Mouse (Mus musculus) heart, postnatal 36 days (tissue): Measurements from ENCODE around the gene Sgms1. TPM values are rescaled to one million over a fixed set of nuclear protein-coding genes. Genes with fewer than 3 reads are reported as not detected.
"Not testable (repeated sequence)": the region's sequence is repeated elsewhere in the genome, so short reads cannot be mapped to it uniquely, and the experiment has no call there.

Source experiments
- DNase-seq, 2 experiments: peaks; one replicate each; pipeline ENCODE4 v3.0.0; 2021 to 2022
- intact Hi-C: fragments of 180-260 bp; cut with DNase I; formaldehyde crosslinking; loops from one replicate; pipeline ENCODE4 v1.15.1; 2025
- total RNA-seq, 2 experiments: library from RNA; stranded (reverse); gene quantifications; 2 replicates each; pipeline ENCODE4 v1.2.3; 2021

The Sgms1 gene
- total RNA-seq, 2 experiments from 2014 or later, result 60.2 to 76.0 TPM

GRCm38 (mm10) chr19:32360546-32360945, 29.0 kb downstream of the Sgms1 start:
- DNase-seq, result no peak
- intact Hi-C loops, result no loop called here

GRCm38 (mm10) chr19:32358699-32359517, 30.6 kb downstream of the Sgms1 start:
- no peak for DNase-seq
- intact Hi-C loops, result no loop called here

GRCm38 (mm10) chr19:32358011-32358410, 31.5 kb downstream of the Sgms1 start:
- DNase-seq, result not testable (repeated sequence)

GRCm38 (mm10) chr19:32356166-32356565, 33.3 kb downstream of the Sgms1 start:
- intact Hi-C loops, result no loop called here
- DNase-seq, result no peak

More at GRCm38 (mm10) chr19:32358011-32358410, 31.5 kb downstream of the Sgms1 start:
- intact Hi-C loops, result not testable (repeated sequence)

- no peak for DNase-seq
- intact Hi-C loops, result no loop called here
These were observed 36.1 kb downstream of the Sgms1 start for GRCm38 (mm10) chr19:32353447-32353846.

- intact Hi-C loops, result no loop called here
- DNase-seq, result no peak
These were observed 40.4 kb downstream of the Sgms1 start for GRCm38 (mm10) chr19:32348955-32349654.

- intact Hi-C loops, result loop anchor here (2.0 kb wide), 2 partner anchors 25 to 41 kb away; partner anchors contain the start of gene Sgms1
These were observed 42.0 kb downstream of the Sgms1 start for GRCm38 (mm10) chr19:32347491-32347890.

GRCm38 (mm10) chr19:32346624-32347341, 42.7 kb downstream of the Sgms1 start:
- intact Hi-C loops, result loop anchor here (2.0 kb wide), 2 partner anchors 26 to 42 kb away; partner anchors contain the start of gene Sgms1
- DNase-seq, result no peak

More at GRCm38 (mm10) chr19:32347491-32347890, 42.0 kb downstream of the Sgms1 start:
- DNase-seq, result no peak

- peak; percentile 59 to 64 for DNase-seq
These were observed 43.3 kb downstream of the Sgms1 start for GRCm38 (mm10) chr19:32346176-32346575.

GRCm38 (mm10) chr19:32345181-32345745, 44.3 kb downstream of the Sgms1 start:
- DNase-seq, result no peak
- intact Hi-C loops, result loop anchor here (2.0 kb wide), 1 partner anchor 16 kb away; no protein-coding TSS in a partner anchor

More at GRCm38 (mm10) chr19:32346176-32346575, 43.3 kb downstream of the Sgms1 start:
- intact Hi-C loops, result loop anchor here (2.0 kb wide), 2 partner anchors 27 to 43 kb away; partner anchors contain the start of gene Sgms1

GRCm38 (mm10) chr19:32344738-32345121, 44.8 kb downstream of the Sgms1 start:
- intact Hi-C loops, result loop anchor here (2.0 kb wide), 1 partner anchor 16 kb away; no protein-coding TSS in a partner anchor
- DNase-seq, result no peak

- intact Hi-C loops, result loop anchor here (2.0 kb wide), 1 partner anchor 15 kb away; no protein-coding TSS in a partner anchor
- no peak for DNase-seq
These were observed 45.4 kb downstream of the Sgms1 start for GRCm38 (mm10) chr19:32343937-32344737.

- intact Hi-C loops, result no loop called here
These were observed 47.1 kb downstream of the Sgms1 start for GRCm38 (mm10) chr19:32342436-32342835.

GRCm38 (mm10) chr19:32341091-32341490, 48.4 kb downstream of the Sgms1 start:
- no peak for DNase-seq
- intact Hi-C loops, result no loop called here

More at GRCm38 (mm10) chr19:32342436-32342835, 47.1 kb downstream of the Sgms1 start:
- DNase-seq, result no peak

- intact Hi-C loops, result no loop called here
- no peak for DNase-seq
These were observed 49.3 kb downstream of the Sgms1 start for GRCm38 (mm10) chr19:32340168-32340567.

- no peak for DNase-seq
- intact Hi-C loops, result no loop called here
These were observed 51.8 kb downstream of the Sgms1 start for GRCm38 (mm10) chr19:32337708-32338107.

GRCm38 (mm10) chr19:32334751-32335150, 54.8 kb downstream of the Sgms1 start:
- no peak for DNase-seq
- intact Hi-C loops, result no loop called here

GRCm38 (mm10) chr19:32333544-32333943, 56.0 kb downstream of the Sgms1 start:
- intact Hi-C loops, result no loop called here

GRCm38 (mm10) chr19:32332779-32333460, 56.6 kb downstream of the Sgms1 start:
- DNase-seq, result no peak
- intact Hi-C loops, result no loop called here

More at GRCm38 (mm10) chr19:32333544-32333943, 56.0 kb downstream of the Sgms1 start:
- DNase-seq, result no peak
